Mouse (Mus musculus) intestine, embryonic 16.5 days (tissue): ENCODE results near the gene Armc6. TPM values are rescaled to one million over a fixed set of nuclear protein-coding genes. Genes with fewer than 3 reads are reported as not detected.
A peak's percentile ranks its signal among the peaks of the same experiment; 100 is the strongest.

Source experiments
- ATAC-seq: fragments of 200-750 bp; cut with Nextera tagmentation; 2 replicates; pipeline ENCODE4 v1.8.0; 2017; ENCODE audit warnings: moderate TSS enrichment, moderate library complexity
- H3K27ac ChIP-seq: fragments of 300-500 bp; sonication (generic); 2 replicates; pipeline ENCODE4 v1.5.1; 2014; ENCODE audit warnings: mild to moderate bottlenecking, low read length
- H3K27me3 ChIP-seq: fragments of 300-500 bp; sonication (generic); replicated peaks from 2 replicates; pipeline ENCODE4 v1.6.1; 2014; ENCODE audit warnings: low read length, control low read depth, mixed read lengths; ENCODE audit not compliant: control insufficient read depth, insufficient read depth
- H3K36me3 ChIP-seq: fragments of 300-500 bp; sonication (generic); 2 replicates; pipeline ENCODE4 v1.6.1; 2014; ENCODE audit warnings: low read length, control low read depth; ENCODE audit not compliant: control insufficient read depth, insufficient read depth
- H3K4me1 ChIP-seq: fragments of 300-500 bp; sonication (generic); 2 replicates; pipeline ENCODE4 v1.6.1; 2014; ENCODE audit warnings: low read length, control low read depth, mixed read lengths; ENCODE audit not compliant: control insufficient read depth, insufficient read depth
- H3K4me2 ChIP-seq: fragments of 300-500 bp; sonication (generic); 2 replicates; pipeline ENCODE4 v1.6.1; 2014; ENCODE audit warnings: low read depth, low read length, control low read depth
- H3K4me3 ChIP-seq: fragments of 300-500 bp; sonication (generic); 2 replicates; pipeline ENCODE4 v1.5.1; 2014; ENCODE audit warnings: mild to moderate bottlenecking, low read length
- H3K9ac ChIP-seq: fragments of 300-500 bp; sonication (generic); 2 replicates; pipeline ENCODE4 v1.6.1; 2014; ENCODE audit warnings: low read depth, low read length
- H3K9me3 ChIP-seq: fragments of 300-500 bp; sonication (generic); 2 replicates; pipeline ENCODE4 v1.6.1; 2016; ENCODE audit warnings: low read length, control low read depth; ENCODE audit not compliant: control insufficient read depth
- WGBS: fragments of 180-500 bp; shearing (Covaris S2); extraction: QIAGEN DNeasy Blood & Tissue Kit; methylation state at CpG from one replicate; pipeline ENCODE4 v1.1.7; 2014; 5-methylcytosine and 5-hydroxymethylcytosine counted together
- polyA plus RNA-seq: library from polyadenylated mRNA; unstranded; fragments of >200 nt; fragmentation: Nextera tagmentation; extraction: Ambion mirVana; gene quantifications from 2 replicates; pipeline ENCODE4 v1.2.1, GENCODE M21; 2015

Armc6 gene
- polyA plus RNA-seq, 1 experiment from 2014 or later = 29.0 TPM

DNA sequence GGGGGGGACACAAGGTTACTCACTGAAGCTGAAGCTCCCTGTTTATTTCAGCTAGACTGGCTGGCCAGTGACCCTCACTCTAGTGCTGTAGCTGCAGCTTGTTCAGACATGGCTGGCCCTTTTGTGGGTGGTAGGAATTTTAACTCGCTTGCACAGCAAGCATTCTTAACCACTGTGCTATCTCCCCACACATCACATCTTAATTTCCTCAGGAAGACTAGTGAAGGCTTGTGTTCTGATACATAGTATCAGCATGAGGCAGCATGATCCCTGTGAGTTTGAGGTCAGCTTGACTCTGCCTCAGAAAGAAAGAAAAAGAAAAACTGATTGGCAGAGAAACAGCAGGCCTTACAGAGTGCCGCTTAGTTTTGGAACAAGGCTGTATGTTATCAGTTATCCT, 3.6 kb upstream of the Armc6 start:
- H3K4me2 ChIP-seq = no peak overlapping the region
- peaks cover 10% of the 10 kb centered on the region for H3K36me3 ChIP-seq
- WGBS = 92% methylated on average over 2 of the region's 2 CpGs
- H3K4me1 ChIP-seq = peaks cover 16% of the 10 kb centered on the region
- H3K9ac ChIP-seq = no peak overlapping the region
- ATAC-seq = no peak
- H3K27ac ChIP-seq = no peak overlapping the region
- no peaks in the 10 kb centered on the region for H3K9me3 ChIP-seq
- H3K4me3 ChIP-seq = no peak overlapping the region
- H3K27me3 ChIP-seq = no peaks in the 10 kb centered on the region

DNA sequence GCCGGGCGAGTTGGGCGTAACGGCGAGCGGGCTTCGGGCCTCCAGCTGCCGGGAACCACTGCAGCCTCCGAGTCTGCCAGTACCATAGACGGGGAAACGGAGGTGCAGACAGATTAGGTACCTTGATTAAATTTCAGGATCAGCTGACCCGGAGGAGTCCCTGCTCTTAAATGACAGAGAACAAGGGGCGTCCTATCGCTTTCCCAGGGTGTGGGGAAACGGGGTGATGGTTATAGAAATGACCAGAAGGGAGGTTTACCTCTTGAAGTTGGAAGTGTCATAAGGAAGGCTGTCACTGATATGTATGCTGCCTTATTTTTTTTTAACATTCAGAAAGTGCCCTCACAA, 489 bp upstream of the Armc6 start:
- H3K4me2 ChIP-seq = peak overlapping the region; percentile 63
- peaks cover 16% of the 10 kb centered on the region for H3K4me1 ChIP-seq
- WGBS = under 1% methylated on average over 15 of the region's 15 CpGs
- no peaks in the 10 kb centered on the region for H3K9me3 ChIP-seq
- peak overlapping the region; percentile 57 for H3K27ac ChIP-seq
- H3K36me3 ChIP-seq = peaks cover 8% of the 10 kb centered on the region; the same call in 1 of the 2 replicates
- no peak for ATAC-seq
- H3K9ac ChIP-seq = peak overlapping the region; percentile 83
- H3K4me3 ChIP-seq = peak overlapping the region; percentile 58
- no peaks in the 10 kb centered on the region for H3K27me3 ChIP-seq

DNA sequence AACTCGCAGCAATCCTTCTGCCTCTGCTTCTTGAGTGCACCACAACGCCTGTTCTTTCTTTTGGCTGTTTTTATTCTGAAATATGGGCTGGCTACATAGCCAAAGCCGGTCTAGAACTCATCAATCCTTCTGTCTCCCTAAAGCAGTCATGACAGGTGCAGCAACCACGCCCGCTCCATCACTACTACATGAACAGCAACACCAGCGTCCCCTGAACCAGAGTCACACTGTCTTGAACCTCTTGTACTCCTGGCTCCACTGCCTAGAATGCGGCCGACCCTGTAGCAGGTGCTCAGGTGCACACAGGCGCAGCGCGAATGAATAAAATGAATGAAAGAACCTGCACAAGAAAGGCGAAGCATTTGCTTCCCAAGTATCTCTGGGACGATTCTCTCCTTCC, 660 bp downstream of the Armc6 start:
- no peak overlapping the region for H3K27ac ChIP-seq
- ATAC-seq = 0 out of 2 replicates have a peak, but pooled peaks have one; percentile 8
- 5% methylated on average over 13 of the region's 13 CpGs for WGBS
- peak overlapping the region; percentile 58 for H3K4me3 ChIP-seq
- peak overlapping the region; percentile 85 for H3K4me2 ChIP-seq
- H3K4me1 ChIP-seq = peaks cover 16% of the 10 kb centered on the region
- no peaks in the 10 kb centered on the region for H3K9me3 ChIP-seq
- H3K36me3 ChIP-seq = peaks cover 8% of the 10 kb centered on the region; the same call in 1 of the 2 replicates
- H3K27me3 ChIP-seq = no peaks in the 10 kb centered on the region
- H3K9ac ChIP-seq = peak overlapping the region; percentile 83

- 94% methylated on average over 9 of the region's 9 CpGs for WGBS
- H3K4me2 ChIP-seq = no peak overlapping the region
- ATAC-seq = no peak
Measured at GRCm38 (mm10) chr8:70230837-70231236, 3.4 kb downstream of the Armc6 start.

DNA sequence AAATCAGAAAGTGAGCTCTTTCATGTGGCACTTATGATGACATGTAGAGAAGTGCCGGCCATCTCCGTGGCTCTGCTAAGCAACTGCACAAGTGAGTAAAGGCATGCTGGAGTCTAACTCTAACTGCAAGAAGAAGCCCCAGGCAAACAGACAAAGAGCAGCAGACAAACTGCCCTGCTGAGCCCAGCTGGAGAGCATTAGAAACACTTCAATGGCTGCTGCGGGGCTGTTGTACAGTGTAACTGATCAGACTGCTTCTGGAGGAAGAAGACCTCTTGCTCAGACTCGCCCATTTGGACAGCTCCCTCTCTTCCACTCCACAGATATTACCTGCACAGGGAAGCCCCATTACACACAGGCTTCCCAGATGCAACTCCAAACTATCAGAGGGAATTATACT, 6.3 kb downstream of the Armc6 start:
- 72% methylated on average over 4 of the region's 4 CpGs for WGBS
- no peak overlapping the region for H3K4me2 ChIP-seq
- no peak for ATAC-seq
- no peak overlapping the region for H3K9ac ChIP-seq
- H3K27me3 ChIP-seq = no peaks in the 10 kb centered on the region
- no peaks in the 10 kb centered on the region for H3K9me3 ChIP-seq
- no peak overlapping the region for H3K4me3 ChIP-seq
- H3K36me3 ChIP-seq = peaks cover 8% of the 10 kb centered on the region; the same call in 1 of the 2 replicates
- H3K4me1 ChIP-seq = no peaks in the 10 kb centered on the region
- H3K27ac ChIP-seq = no peak overlapping the region

More at GRCm38 (mm10) chr8:70230837-70231236, 3.4 kb downstream of the Armc6 start:
- Histone ChIP-seq H3K36me3 (no peaks in the 10 kb centered on the region), H3K27me3 (no peaks in the 10 kb centered on the region), H3K27ac (no peak overlapping the region), H3K4me1 (peaks cover 11% of the 10 kb centered on the region), H3K4me3 (no peak overlapping the region), H3K9ac (no peak overlapping the region), H3K9me3 (no peaks in the 10 kb centered on the region)

- no peaks in the 10 kb centered on the region for H3K27me3 ChIP-seq
- no peak overlapping the region for H3K4me3 ChIP-seq
- no peaks in the 10 kb centered on the region for H3K4me1 ChIP-seq
- H3K36me3 ChIP-seq = peaks cover 8% of the 10 kb centered on the region; the same call in 1 of the 2 replicates
- no peak overlapping the region for H3K27ac ChIP-seq
- WGBS = 48% methylated on average over 6 of the region's 6 CpGs
- no peak overlapping the region for H3K9ac ChIP-seq
- ATAC-seq = no peak
- H3K4me2 ChIP-seq = no peak overlapping the region
- no peaks in the 10 kb centered on the region for H3K9me3 ChIP-seq
Measured at GRCm38 (mm10) chr8:70223341-70223740, 10.9 kb downstream of the Armc6 start.

GRCm38 (mm10) chr8:70222041-70222440, 12.2 kb downstream of the Armc6 start:
- H3K9me3 ChIP-seq = no peaks in the 10 kb centered on the region
- no peaks in the 10 kb centered on the region for H3K27me3 ChIP-seq
- no peak for ATAC-seq
- H3K9ac ChIP-seq = no peak overlapping the region
- no peaks in the 10 kb centered on the region for H3K4me1 ChIP-seq
- no peak overlapping the region for H3K27ac ChIP-seq
- WGBS = 94% methylated on average over 12 of the region's 12 CpGs
- peaks cover 8% of the 10 kb centered on the region; the same call in 1 of the 2 replicates for H3K36me3 ChIP-seq
- no peak overlapping the region for H3K4me2 ChIP-seq
- H3K4me3 ChIP-seq = no peak overlapping the region

DNA sequence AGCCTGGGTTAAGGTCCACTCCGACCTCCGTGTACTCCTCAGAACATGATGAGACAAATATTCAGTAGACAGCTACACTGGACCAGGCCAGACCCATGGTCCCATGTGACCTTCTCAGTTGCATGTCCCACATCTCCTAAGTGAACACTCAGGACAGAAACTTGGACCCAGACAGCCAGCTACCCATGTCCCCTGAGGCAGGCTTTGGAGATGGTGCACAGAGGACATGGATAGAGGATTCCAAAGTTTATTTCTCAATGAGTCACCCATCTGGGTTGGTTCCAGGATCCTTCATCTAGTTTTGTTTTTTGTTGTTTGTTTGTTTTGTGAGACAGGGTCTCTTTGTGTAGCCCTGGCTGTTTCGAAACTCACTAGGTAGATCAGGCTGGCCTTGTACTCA, 13.4 kb downstream of the Armc6 start:
- Histone ChIP-seq H3K9ac (no peak overlapping the region), H3K4me1 (no peaks in the 10 kb centered on the region), H3K9me3 (no peaks in the 10 kb centered on the region), H3K27ac (no peak overlapping the region), H3K36me3 (peaks cover 8% of the 10 kb centered on the region; the same call in 1 of the 2 replicates), H3K4me3 (no peak overlapping the region), H3K27me3 (no peaks in the 10 kb centered on the region), H3K4me2 (no peak overlapping the region)
- no peak for ATAC-seq
- WGBS = 95% methylated on average over 3 of the region's 3 CpGs

- 71% methylated on average over 8 of the region's 8 CpGs for WGBS
Measured at GRCm38 (mm10) chr8:70220236-70220840, 13.9 kb downstream of the Armc6 start.

More at GRCm38 (mm10) chr8:70220236-70220840, 13.9 kb downstream of the Armc6 start:
- Histone ChIP-seq H3K4me1 (no peaks in the 10 kb centered on the region), H3K36me3 (peaks cover 8% of the 10 kb centered on the region; the same call in 1 of the 2 replicates), H3K9ac (peak overlapping the region; percentile 24; the same call in 1 of the 2 replicates), H3K4me3 (no peak overlapping the region), H3K9me3 (no peaks in the 10 kb centered on the region), H3K4me2 (no peak overlapping the region), H3K27me3 (no peaks in the 10 kb centered on the region), H3K27ac (no peak overlapping the region)
- no peak for ATAC-seq
